Mouse (Mus musculus) adrenal gland, adult 18-20 months (tissue): ENCODE measurements around the gene Stat6. TPM values are rescaled to one million over a fixed set of nuclear protein-coding genes. Genes with fewer than 3 reads are reported as not detected.
"Not testable (repeated sequence)": the region's sequence is repeated elsewhere in the genome, so short reads cannot be mapped to it uniquely, and the experiment has no call there.

Experiments used
- DNase-seq, 2 experiments: peaks; one replicate each; pipeline ENCODE4 v3.0.0; 2021 to 2022; ENCODE audit warnings: low spot score in 2 of 2
- total RNA-seq, 2 experiments: library from RNA; stranded (reverse); gene quantifications; 1 replicate in 1 of 2; 2 replicates in 1 of 2; pipeline ENCODE4 v1.2.3; 2021

The Stat6 gene
- total RNA-seq, 2 experiments from 2014 or later: 87.7 to 105 TPM

DNA sequence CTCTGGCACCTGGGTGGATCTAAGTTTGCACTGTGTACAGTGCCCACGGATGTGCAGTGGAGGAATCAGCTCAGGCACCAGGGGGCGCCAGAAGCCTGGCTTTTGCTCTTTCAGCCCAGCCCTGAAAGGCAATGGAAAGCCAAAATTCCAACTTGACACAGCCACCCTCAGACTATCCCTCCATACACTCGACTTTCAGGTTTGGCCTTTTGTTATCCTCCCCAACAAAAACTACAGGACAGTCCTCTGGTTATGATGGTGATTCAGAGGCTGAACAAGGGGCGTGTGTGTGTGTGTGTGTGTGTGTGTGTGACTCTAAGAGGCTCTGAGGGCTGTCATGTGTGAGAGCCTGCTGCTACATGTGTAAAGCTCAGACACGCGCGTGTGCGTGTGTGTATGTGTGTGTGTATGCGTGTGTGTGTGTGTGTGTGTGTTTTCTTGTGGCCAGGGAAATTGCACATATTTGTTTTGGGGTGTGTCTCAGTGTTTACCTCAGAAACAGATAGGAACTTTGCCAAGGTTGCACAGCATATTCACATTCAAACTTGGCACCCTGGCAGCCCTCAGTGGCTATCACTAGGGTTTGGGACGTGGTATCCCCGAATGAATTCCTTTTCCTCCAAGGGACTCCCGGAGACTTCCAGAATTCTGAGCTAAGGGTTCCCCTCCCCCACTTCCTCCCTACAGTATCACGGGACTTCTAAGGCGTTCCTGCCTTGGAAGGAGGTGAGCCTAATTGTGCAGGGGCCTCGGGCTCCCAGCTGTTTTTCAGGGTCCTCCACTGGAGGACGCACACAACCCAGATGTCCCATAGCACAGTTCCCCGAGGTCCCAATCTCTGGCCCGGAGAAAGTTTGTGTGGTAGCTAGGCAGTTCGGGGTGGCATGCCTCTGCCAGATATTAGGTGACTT lies 670 bp upstream of the Stat6 start:
- peak; percentile 91 to 95 for DNase-seq

- peak; percentile 79 to 81 for DNase-seq
Observed at GRCm38 (mm10) chr10:127643553-127644238, 910 bp downstream of the Stat6 start.

GRCm38 (mm10) chr10:127645791-127646190 lies 3.0 kb downstream of the Stat6 start:
- DNase-seq: no peak

DNA sequence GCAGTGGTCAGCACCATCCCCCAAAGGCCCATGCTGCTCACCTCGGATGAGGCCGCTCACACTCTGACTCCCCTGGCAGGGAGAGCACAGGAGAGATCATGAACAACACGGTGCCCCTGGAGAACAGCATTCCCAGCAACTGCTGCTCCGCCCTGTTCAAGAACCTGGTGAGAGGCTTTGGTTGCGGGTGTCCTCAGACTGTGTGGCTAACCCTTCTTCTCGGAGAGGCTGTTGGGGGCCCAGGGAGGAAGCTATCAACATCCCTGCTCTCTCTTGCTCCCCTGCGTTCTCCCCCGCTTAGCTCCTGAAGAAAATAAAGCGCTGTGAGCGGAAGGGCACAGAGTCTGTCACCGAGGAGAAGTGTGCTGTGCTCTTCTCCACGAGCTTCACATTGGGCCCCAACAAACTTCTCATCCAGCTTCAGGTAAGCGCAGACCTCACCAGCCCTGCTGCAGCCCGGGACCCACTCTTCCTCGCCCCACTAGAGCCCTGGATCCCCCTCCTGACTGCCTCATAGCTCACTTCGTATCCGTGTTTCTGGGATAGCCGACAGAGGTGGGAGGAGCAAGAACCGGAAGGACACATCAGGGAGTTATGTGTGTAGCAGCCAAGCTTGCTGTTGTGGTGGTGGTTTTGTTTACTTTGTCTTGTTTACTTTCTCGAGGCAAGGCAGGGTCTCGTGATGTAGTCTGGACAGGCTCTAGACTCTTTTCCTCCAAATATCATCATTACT lies 10.3 kb downstream of the Stat6 start:
- DNase-seq: no peak

GRCm38 (mm10) chr10:127654970-127655579 lies 12.3 kb downstream of the Stat6 start:
- DNase-seq: no peak

DNA sequence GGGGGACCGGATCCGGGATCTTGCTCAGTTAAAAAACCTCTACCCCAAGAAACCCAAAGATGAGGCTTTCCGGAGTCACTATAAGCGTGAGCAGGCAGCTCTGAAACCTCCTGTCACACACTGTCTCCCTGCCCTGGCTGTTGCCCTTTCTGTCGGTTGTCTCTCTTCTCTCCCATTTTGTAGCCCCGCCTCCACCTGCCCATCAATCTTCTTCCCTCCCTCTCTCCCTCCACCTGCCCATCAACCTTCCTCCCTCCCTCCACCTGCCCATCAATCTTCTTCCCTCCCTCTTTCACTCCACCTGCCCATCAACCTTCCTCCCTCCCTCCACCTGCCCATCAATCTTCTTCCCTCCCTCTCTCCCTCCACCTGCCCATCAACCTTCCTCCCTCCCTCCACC lies 14.8 kb downstream of the Stat6 start:
- not testable (repeated sequence) for DNase-seq

DNA sequence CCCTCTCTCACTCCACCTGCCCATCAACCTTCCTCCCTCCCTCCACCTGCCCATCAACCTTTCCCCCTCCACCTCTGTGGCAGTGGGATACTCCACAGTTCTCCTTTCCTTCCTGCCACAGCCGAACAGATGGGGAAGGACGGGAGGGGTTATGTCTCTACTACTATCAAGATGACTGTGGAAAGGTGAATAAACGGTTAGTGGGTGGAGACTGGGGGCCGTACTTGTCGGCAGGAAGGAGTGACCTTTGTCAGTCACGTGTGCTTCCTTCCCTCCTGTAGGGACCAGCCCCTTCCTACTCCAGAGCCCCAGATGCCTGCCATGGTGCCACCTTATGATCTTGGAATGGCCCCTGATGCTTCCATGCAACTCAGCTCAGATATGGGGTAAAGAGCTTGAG lies 15.3 kb downstream of the Stat6 start:
- no peak for DNase-seq

DNA sequence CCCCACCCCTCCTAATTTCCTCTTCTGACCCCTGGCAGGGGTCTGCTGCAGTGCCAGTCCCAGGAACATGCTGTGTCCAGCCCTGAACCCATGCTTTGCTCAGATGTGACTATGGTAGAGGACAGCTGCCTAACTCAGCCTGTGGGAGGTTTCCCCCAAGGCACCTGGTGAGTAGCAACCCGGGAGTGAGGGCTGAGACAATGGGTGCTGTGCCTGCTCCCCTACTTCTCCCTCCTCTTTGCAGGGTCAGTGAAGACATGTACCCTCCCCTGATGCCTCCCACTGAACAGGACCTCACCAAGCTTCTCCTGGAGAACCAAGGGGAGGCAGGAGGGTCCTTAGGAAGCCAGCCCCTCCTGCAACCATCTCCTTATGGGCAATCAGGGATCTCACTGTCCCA lies 16.8 kb downstream of the Stat6 start:
- no peak for DNase-seq

GRCm38 (mm10) chr10:127661291-127661914 lies 18.6 kb downstream of the Stat6 start:
- no peak for DNase-seq

DNA sequence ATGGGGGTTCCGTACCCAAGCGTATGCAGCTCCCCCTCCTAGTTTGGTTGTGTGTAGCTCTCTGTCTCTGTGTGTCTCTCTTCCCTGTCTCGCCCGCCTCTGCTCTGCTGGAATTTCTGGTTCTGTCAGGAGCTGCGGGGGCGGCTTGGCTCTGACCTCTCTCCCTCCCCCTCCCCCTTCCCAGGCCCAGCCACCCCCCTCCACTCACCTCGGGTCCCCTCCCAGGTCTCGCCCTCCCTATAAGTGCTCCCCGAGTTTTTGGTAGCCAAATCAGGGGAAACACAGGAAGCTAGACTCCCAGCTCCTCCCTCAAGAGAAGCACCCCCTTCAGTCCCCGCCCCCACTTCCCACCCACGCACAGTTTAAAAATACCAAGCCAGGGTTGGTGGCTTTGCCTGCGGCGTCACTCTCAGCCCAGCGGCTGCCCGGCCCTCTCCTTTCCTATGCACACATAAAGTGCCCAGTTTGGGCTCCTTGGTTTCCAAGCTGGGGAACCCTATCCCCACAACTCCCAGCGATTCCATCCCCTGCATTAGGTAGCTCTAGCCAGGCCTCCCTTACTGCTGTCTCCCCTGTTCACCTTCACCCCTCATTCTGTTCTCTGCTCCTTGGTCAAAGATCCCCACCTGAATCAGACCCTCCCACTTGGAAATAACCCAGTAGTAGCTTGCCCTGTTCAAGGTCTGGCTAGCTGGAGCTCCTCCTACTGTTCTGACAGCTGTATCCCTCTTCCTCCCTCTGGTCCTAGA lies 19.3 kb downstream of the Stat6 start:
- DNase-seq: peak; percentile 68 to 71

GRCm38 (mm10) chr10:127662666-127663253 lies 20.0 kb downstream of the Stat6 start:
- DNase-seq: peak in 1 of 2 experiments; percentile 43

DNA sequence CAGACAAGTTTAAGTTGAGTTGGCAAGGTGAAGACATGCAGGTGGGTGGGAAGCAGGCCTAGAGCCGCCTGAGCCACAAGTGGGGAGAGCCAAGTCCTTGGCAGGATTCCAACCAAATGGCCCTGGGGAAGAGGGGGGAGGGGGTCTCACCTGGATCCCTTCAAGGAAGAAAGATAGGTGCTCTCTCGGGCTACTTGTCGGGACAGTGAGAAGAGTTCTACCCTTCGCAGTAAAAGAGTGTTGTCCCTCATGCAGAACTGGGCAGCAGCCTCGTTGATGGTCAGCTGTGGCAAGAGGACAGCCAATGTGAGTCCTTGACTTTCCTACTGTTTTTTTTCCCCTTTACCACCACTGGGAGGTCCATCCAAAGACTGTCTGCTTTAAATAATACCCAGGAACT lies 20.8 kb downstream of the Stat6 start:
- no peak for DNase-seq

DNA sequence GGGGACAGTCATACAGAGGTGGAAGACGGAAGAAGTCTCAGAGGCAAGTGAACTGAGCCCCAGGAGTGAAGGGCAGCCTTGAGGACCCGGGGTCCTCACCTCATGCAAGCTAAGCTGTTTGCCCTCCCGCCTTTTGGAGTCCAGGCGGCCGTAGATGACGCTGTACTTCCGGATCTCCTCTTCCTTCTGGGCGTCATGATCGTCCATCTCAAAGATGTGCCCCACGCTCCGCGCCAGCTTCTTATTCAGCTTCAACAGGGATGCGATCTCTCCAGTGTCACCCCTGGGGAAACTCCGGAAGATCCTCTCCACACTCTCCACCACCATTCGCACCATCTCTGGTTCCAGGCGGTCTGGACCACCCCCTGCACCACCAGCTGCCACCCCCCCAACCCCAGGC lies 21.4 kb downstream of the Stat6 start:
- no peak for DNase-seq

GRCm38 (mm10) chr10:127664891-127665290 lies 22.1 kb downstream of the Stat6 start:
- DNase-seq: no peak

GRCm38 (mm10) chr10:127665366-127666181 lies 22.8 kb downstream of the Stat6 start:
- no peak for DNase-seq

- peak; percentile 88 to 89 for DNase-seq
Observed at GRCm38 (mm10) chr10:127666501-127667268, 23.9 kb downstream of the Stat6 start, which contains the start of gene Nemp1. TSS of gene Nemp1 (plus strand) at chr10:127666901.

DNA sequence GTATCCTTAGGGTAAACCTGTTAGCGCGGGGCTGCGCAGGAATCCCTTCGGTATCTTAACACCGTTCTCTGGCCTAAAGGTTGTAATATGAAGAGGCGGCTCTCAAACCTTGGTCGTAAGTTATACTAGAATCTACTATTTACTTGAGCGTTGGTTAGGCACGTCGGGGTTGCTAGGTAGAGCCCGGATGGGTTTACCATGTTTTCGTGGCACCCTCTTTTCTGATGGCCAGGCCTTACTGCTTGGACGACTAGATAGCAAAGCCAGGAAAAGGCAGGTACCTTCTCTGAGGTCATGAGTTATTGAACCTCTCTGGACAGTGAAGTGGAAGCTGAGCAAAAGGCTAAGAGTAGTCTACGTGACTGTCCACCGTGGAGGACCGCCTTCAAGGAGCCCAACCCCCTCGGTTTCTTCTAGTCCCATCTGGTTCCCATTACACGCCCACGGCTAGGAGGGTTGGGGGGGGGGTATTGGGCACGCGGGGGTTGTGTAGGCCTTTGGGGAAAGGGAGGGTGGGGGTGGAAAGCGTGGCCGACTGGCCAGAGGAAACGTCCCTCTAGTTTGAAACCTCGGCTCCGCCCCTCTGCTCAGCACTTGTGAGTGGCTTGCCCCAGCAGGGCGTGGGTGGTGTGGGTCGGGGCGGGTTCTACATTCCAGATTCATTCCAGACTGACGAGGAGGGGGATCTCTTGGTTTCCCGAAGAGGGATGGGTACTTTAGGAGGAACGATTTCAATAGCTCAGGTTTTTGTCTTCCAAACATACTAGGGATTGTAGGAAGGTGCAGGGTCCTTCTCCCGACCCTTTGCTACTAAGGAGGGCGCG lies 24.7 kb downstream of the Stat6 start:
- peak; percentile 81 to 83 for DNase-seq
